Mouse (Mus musculus): ENCODE results near the gene Cdt1. TPM values are rescaled to one million over a fixed set of nuclear protein-coding genes. Genes with fewer than 3 reads are reported as not detected.
"Not testable (repeated sequence)": the region's sequence is repeated elsewhere in the genome, so short reads cannot be mapped to it uniquely, and the experiment has no call there.

The Cdt1 gene
- polyA plus RNA-seq, 1 experiment from 2014 or later = 34.7 TPM

- peak overlapping the region; percentile 83 for H3K9ac ChIP-seq (replicated peaks)
- no peak for ATAC-seq (ENCODE audit: low FRiP score, low read depth)
- H3K27ac ChIP-seq (replicated peaks) = no peak overlapping the region
- 71% methylated on average over 9 of the region's 9 CpGs for WGBS
- H3K4me2 ChIP-seq (replicated peaks) = peak overlapping the region; percentile 90
- peak overlapping the region; percentile 79 for H3K4me3 ChIP-seq
- no peaks in the 10 kb centered on the region for H3K27me3 ChIP-seq
- H3K4me1 ChIP-seq = peaks cover 38% of the 10 kb centered on the region
- H3K9me3 ChIP-seq = no peaks in the 10 kb centered on the region
- H3K36me3 ChIP-seq = peaks cover 36% of the 10 kb centered on the region
Observed at GRCm38 (mm10) chr8:122569329-122569728, 1.5 kb downstream of the Cdt1 start.

GRCm38 (mm10) chr8:122569996-122570395 is 2.2 kb downstream of the Cdt1 start:
- no peaks in the 10 kb centered on the region for H3K27me3 ChIP-seq
- 95% methylated on average over 16 of the region's 16 CpGs for WGBS
- H3K4me1 ChIP-seq = peaks cover 45% of the 10 kb centered on the region
- no peak for ATAC-seq (ENCODE audit: low FRiP score, low read depth)
- no peak overlapping the region for H3K9ac ChIP-seq (replicated peaks)
- H3K4me3 ChIP-seq = no peak overlapping the region
- H3K27ac ChIP-seq (replicated peaks) = no peak overlapping the region
- H3K4me2 ChIP-seq (replicated peaks) = no peak overlapping the region
- H3K9me3 ChIP-seq = no peaks in the 10 kb centered on the region
- H3K36me3 ChIP-seq = peaks cover 39% of the 10 kb centered on the region

GRCm38 (mm10) chr8:122571153-122571552 is 3.3 kb downstream of the Cdt1 start:
- ATAC-seq (ENCODE audit: low FRiP score, low read depth) = no peak

GRCm38 (mm10) chr8:122571750-122572267 is 4.0 kb downstream of the Cdt1 start:
- Histone ChIP-seq H3K4me2 (replicated peaks) (no peak overlapping the region), H3K27ac (replicated peaks) (no peak overlapping the region), H3K9me3 (no peaks in the 10 kb centered on the region), H3K27me3 (no peaks in the 10 kb centered on the region), H3K9ac (replicated peaks) (no peak overlapping the region), H3K36me3 (peaks cover 39% of the 10 kb centered on the region), H3K4me1 (peaks cover 51% of the 10 kb centered on the region), H3K4me3 (no peak overlapping the region)
- 95% methylated on average over 17 of the region's 17 CpGs for WGBS
- ATAC-seq (ENCODE audit: low FRiP score, low read depth) = no peak

More at GRCm38 (mm10) chr8:122571153-122571552, 3.3 kb downstream of the Cdt1 start:
- Histone ChIP-seq H3K36me3 (peaks cover 39% of the 10 kb centered on the region), H3K9ac (replicated peaks) (no peak overlapping the region), H3K4me3 (no peak overlapping the region), H3K4me1 (peaks cover 56% of the 10 kb centered on the region), H3K27ac (replicated peaks) (no peak overlapping the region), H3K4me2 (replicated peaks) (no peak overlapping the region), H3K27me3 (no peaks in the 10 kb centered on the region), H3K9me3 (no peaks in the 10 kb centered on the region)
- 92% methylated on average over 11 of the region's 11 CpGs for WGBS

- peaks cover 54% of the 10 kb centered on the region for H3K4me1 ChIP-seq
- H3K4me3 ChIP-seq = no peak overlapping the region
- WGBS = 91% methylated on average over 3 of the region's 3 CpGs
- H3K9me3 ChIP-seq = no peaks in the 10 kb centered on the region
- no peak for ATAC-seq (ENCODE audit: low FRiP score, low read depth)
- H3K27me3 ChIP-seq = no peaks in the 10 kb centered on the region
- no peak overlapping the region for H3K4me2 ChIP-seq (replicated peaks)
- H3K9ac ChIP-seq (replicated peaks) = no peak overlapping the region
- 0 out of 2 replicates have a peak overlapping the region, but pooled peaks have one; percentile 11 for H3K27ac ChIP-seq (replicated peaks)
- H3K36me3 ChIP-seq = peaks cover 39% of the 10 kb centered on the region
Observed at GRCm38 (mm10) chr8:122572751-122573150, 4.9 kb downstream of the Cdt1 start.

- peak overlapping the region; percentile 11 for H3K27ac ChIP-seq (replicated peaks)
- H3K27me3 ChIP-seq; H3K4me3 ChIP-seq; H3K9me3 ChIP-seq; H3K9ac ChIP-seq (replicated peaks); H3K4me2 ChIP-seq (replicated peaks); ATAC-seq (ENCODE audit: low FRiP score, low read depth): not testable (repeated sequence)
- 25% methylated on average over 4 of the region's 4 CpGs for WGBS
- H3K4me1 ChIP-seq = peaks cover 53% of the 10 kb centered on the region
- H3K36me3 ChIP-seq = peaks cover 39% of the 10 kb centered on the region
Observed at GRCm38 (mm10) chr8:122573176-122573575, 5.4 kb downstream of the Cdt1 start.

- H3K9me3 ChIP-seq = no peaks in the 10 kb centered on the region
- no peak overlapping the region for H3K4me3 ChIP-seq
- H3K9ac ChIP-seq (replicated peaks) = no peak overlapping the region
- H3K4me2 ChIP-seq (replicated peaks) = no peak overlapping the region
- H3K36me3 ChIP-seq = peaks cover 39% of the 10 kb centered on the region
- peak overlapping the region; percentile 11 for H3K27ac ChIP-seq (replicated peaks)
- 53% methylated on average over 9 of the region's 9 CpGs for WGBS
- peaks cover 49% of the 10 kb centered on the region for H3K4me1 ChIP-seq
- ATAC-seq (ENCODE audit: low FRiP score, low read depth) = no peak
- H3K27me3 ChIP-seq = no peaks in the 10 kb centered on the region
Observed at GRCm38 (mm10) chr8:122573577-122573976, 5.8 kb downstream of the Cdt1 start.

GRCm38 (mm10) chr8:122574264-122574663 is 6.4 kb downstream of the Cdt1 start:
- no peak for ATAC-seq (ENCODE audit: low FRiP score, low read depth)
- H3K4me1 ChIP-seq = peaks cover 42% of the 10 kb centered on the region

GRCm38 (mm10) chr8:122574667-122575251 is 6.9 kb downstream of the Cdt1 start:
- Histone ChIP-seq H3K4me3 (no peak overlapping the region), H3K9me3 (no peaks in the 10 kb centered on the region), H3K36me3 (peaks cover 38% of the 10 kb centered on the region), H3K27me3 (no peaks in the 10 kb centered on the region), H3K4me1 (peaks cover 38% of the 10 kb centered on the region), H3K27ac (replicated peaks) (no peak overlapping the region; the same call in 1 of the 2 replicates), H3K4me2 (replicated peaks) (peak overlapping the region; percentile 83; the same call in 1 of the 2 replicates), H3K9ac (replicated peaks) (no peak overlapping the region)
- 60% methylated on average over 10 of the region's 10 CpGs for WGBS
- ATAC-seq (ENCODE audit: low FRiP score, low read depth) = no peak

More at GRCm38 (mm10) chr8:122574264-122574663, 6.4 kb downstream of the Cdt1 start:
- Histone ChIP-seq H3K9ac (replicated peaks) (no peak overlapping the region), H3K4me3 (no peak overlapping the region), H3K36me3 (peaks cover 39% of the 10 kb centered on the region), H3K9me3 (no peaks in the 10 kb centered on the region), H3K4me2 (replicated peaks) (no peak overlapping the region), H3K27me3 (no peaks in the 10 kb centered on the region), H3K27ac (replicated peaks) (no peak overlapping the region)
- 65% methylated on average over 3 of the region's 3 CpGs for WGBS

GRCm38 (mm10) chr8:122575286-122575685 is 7.5 kb downstream of the Cdt1 start:
- peaks cover 38% of the 10 kb centered on the region for H3K4me1 ChIP-seq
- no peak for ATAC-seq (ENCODE audit: low FRiP score, low read depth)
- H3K27me3 ChIP-seq = no peaks in the 10 kb centered on the region
- H3K4me3 ChIP-seq = peak overlapping the region; percentile 64
- H3K9ac ChIP-seq (replicated peaks) = 0 out of 2 replicates have a peak overlapping the region, but pooled peaks have one; percentile 87
- peak overlapping the region; percentile 83 for H3K4me2 ChIP-seq (replicated peaks)
- no peak overlapping the region for H3K27ac ChIP-seq (replicated peaks)
- H3K36me3 ChIP-seq = peaks cover 33% of the 10 kb centered on the region
- H3K9me3 ChIP-seq = no peaks in the 10 kb centered on the region
- WGBS = 82% methylated on average over 8 of the region's 8 CpGs

GRCm38 (mm10) chr8:122575735-122576647 is 8.2 kb downstream of the Cdt1 start:
- WGBS = 19% methylated on average over 21 of the region's 21 CpGs
- Histone ChIP-seq H3K4me2 (replicated peaks) (peak overlapping the region; percentile 83), H3K27me3 (no peaks in the 10 kb centered on the region), H3K4me3 (peak overlapping the region; percentile 64), H3K4me1 (peaks cover 38% of the 10 kb centered on the region), H3K9ac (replicated peaks) (peak overlapping the region; percentile 87), H3K9me3 (no peaks in the 10 kb centered on the region), H3K27ac (replicated peaks) (no peak overlapping the region), H3K36me3 (peaks cover 26% of the 10 kb centered on the region)
- ATAC-seq (ENCODE audit: low FRiP score, low read depth) = 0 out of 2 replicates have a peak, but pooled peaks have one; percentile 5

GRCm38 (mm10) chr8:122576648-122577022 is 8.8 kb downstream of the Cdt1 start, which contains the start of gene Aprt:
TSS of gene Aprt (minus strand) at chr8:122576909.
- H3K9me3 ChIP-seq = no peaks in the 10 kb centered on the region
- WGBS = under 1% methylated on average over 38 of the region's 39 CpGs
- peaks cover 38% of the 10 kb centered on the region for H3K4me1 ChIP-seq
- peak within 1 kb of the TSS; percentile 83 for H3K4me2 ChIP-seq (replicated peaks)
- H3K36me3 ChIP-seq = peaks cover 20% of the 10 kb centered on the region
- H3K4me3 ChIP-seq = peak within 1 kb of the TSS; percentile 64
- H3K27me3 ChIP-seq = no peaks in the 10 kb centered on the region
- peak within 1 kb of the TSS; percentile 87 for H3K9ac ChIP-seq (replicated peaks)
- peak; percentile 88 for ATAC-seq (ENCODE audit: low FRiP score, low read depth)
- H3K27ac ChIP-seq (replicated peaks) = no peak within 1 kb of the TSS
